Mouse (Mus musculus) forebrain, embryonic 16.5 days (tissue): ENCODE measurements around the gene Dhrs9. TPM values are rescaled to one million over a fixed set of nuclear protein-coding genes. Genes with fewer than 3 reads are reported as not detected.
"Not testable (repeated sequence)": the region's sequence is repeated elsewhere in the genome, so short reads cannot be mapped to it uniquely, and the experiment has no call there.

Source experiments
- ATAC-seq: fragments of 200-750 bp; cut with Nextera tagmentation; 2 replicates; pipeline ENCODE4 v1.8.0; 2017; ENCODE audit warnings: mild to moderate bottlenecking, moderate library complexity
- H3K27ac ChIP-seq: fragments of 300-500 bp; sonication (generic); 2 replicates; pipeline ENCODE4 v1.5.1; 2014; ENCODE audit warnings: low read length, control low read depth
- H3K27me3 ChIP-seq: fragments of 300-500 bp; sonication (generic); replicated peaks from 2 replicates; pipeline ENCODE4 v1.6.1; 2014; ENCODE audit warnings: low read length; ENCODE audit not compliant: control insufficient read depth, insufficient read depth
- H3K36me3 ChIP-seq: fragments of 300-500 bp; sonication (generic); 2 replicates; pipeline ENCODE4 v1.6.1; 2014; ENCODE audit not compliant: control insufficient read depth, insufficient read depth
- H3K4me1 ChIP-seq: fragments of 300-500 bp; sonication (generic); replicated peaks from 2 replicates; pipeline ENCODE4 v1.6.1; 2014; ENCODE audit warnings: low read length; ENCODE audit not compliant: control insufficient read depth, insufficient read depth
- H3K4me2 ChIP-seq: fragments of 300-500 bp; sonication (generic); 2 replicates; pipeline ENCODE4 v1.6.1; 2014; ENCODE audit warnings: mild to moderate bottlenecking, low read length, control low read depth
- H3K4me3 ChIP-seq: fragments of 300-500 bp; sonication (generic); replicated peaks from 2 replicates; pipeline ENCODE4 v1.5.1; 2014; ENCODE audit warnings: mild to moderate bottlenecking, low read length, control low read depth
- H3K9ac ChIP-seq: fragments of 300-500 bp; sonication (generic); replicated peaks from 2 replicates; pipeline ENCODE4 v1.6.1; 2014; ENCODE audit warnings: low read depth, low read length, control low read depth
- H3K9me3 ChIP-seq: fragments of 300-500 bp; sonication (generic); 2 replicates; pipeline ENCODE4 v1.6.1; 2016; ENCODE audit warnings: low read length; ENCODE audit not compliant: control insufficient read depth
- WGBS: fragments of 180-500 bp; shearing (Covaris S2); extraction: QIAGEN DNeasy Blood & Tissue Kit; methylation state at CpG from one replicate; pipeline ENCODE4 v1.1.7; 2014; 5-methylcytosine and 5-hydroxymethylcytosine counted together
- polyA plus RNA-seq: library from polyadenylated mRNA; unstranded; fragments of >200 nt; fragmentation: Nextera tagmentation; extraction: Ambion mirVana; gene quantifications from 2 replicates; pipeline ENCODE4 v1.2.1, GENCODE M21; 2015

The Dhrs9 gene
- not detected in 2 replicates for polyA plus RNA-seq

DNA sequence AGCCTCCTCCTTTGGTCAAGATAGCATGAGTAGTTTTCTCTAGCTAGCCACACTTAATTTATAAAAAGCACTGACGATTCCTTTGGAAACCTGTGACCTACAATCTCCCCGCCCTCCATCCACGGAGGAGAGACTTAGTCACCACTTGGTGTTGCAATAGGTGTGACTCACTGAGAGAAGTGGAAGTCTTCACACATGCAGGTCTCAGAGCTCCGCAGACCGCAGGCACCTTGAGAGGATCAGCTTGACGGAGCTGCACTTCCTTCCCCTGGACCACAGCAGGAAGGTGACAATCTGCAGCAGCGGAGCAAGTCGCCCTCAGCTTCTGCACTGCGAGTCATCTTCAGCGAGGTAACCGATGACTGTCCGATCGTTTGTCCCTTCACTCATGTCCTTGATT is at the start of gene Dhrs9:
TSS of gene Dhrs9 (plus strand) at position 165 of the 400 bp plus-strand sequence.
- no peak within 1 kb of the TSS for H3K4me2 ChIP-seq
- no peak within 1 kb of the TSS for H3K9ac ChIP-seq
- ATAC-seq = no peak
- no peak within 1 kb of the TSS for H3K27ac ChIP-seq
- no peaks in the 10 kb centered on the region for H3K36me3 ChIP-seq
- no peaks in the 10 kb centered on the region for H3K27me3 ChIP-seq
- H3K4me3 ChIP-seq = no peak within 1 kb of the TSS
- H3K4me1 ChIP-seq = no peaks in the 10 kb centered on the region
- 91% methylated on average over 13 of the region's 13 CpGs for WGBS
- no peaks in the 10 kb centered on the region for H3K9me3 ChIP-seq

DNA sequence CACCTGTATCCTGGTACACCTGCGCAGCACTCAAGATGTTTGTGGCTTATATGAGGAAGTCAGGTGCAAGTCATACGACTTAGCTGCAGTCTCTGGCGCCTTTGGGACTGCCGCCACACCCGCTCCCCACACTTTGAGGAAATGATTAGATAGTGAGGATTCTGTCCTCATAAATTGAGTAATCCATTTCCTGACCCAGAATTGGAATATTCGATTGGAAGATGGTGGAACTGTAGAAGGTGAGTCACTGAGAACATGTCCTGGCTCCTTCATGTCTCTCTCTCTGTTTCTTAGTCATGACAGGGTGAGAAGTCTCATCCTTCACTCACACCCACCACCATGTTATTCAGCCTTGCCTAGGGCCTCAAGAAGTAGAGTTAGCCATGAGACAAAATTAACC is 48.7 kb upstream of the Dhrs9 start:
- not testable (repeated sequence) for H3K36me3 ChIP-seq, H3K9ac ChIP-seq, H3K4me2 ChIP-seq, H3K9me3 ChIP-seq, H3K27ac ChIP-seq, H3K27me3 ChIP-seq, H3K4me3 ChIP-seq, ATAC-seq, H3K4me1 ChIP-seq
- WGBS = 94% methylated on average over 5 of the region's 6 CpGs

DNA sequence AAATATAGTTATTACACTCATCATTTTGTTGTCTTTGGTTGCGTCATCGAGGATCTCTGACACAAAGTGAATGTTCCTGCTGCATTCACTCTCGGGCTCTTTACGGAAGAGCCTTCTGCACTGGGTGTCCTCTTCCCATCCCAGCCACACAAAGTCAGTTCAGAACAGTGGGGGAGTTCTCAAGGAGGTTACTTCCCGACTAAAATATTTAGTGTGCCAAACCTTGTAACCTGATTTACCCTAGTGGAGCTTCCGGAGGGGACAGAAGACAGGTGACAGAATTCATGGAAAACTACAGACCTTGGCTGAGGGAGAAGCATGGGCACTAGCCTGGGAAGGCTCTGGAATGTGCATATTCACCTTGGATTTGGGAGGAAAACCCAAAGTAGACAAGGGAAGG is 38.7 kb upstream of the Dhrs9 start:
- no peak for ATAC-seq
- 94% methylated on average over 6 of the region's 6 CpGs for WGBS
- no peaks in the 10 kb centered on the region for H3K4me1 ChIP-seq
- H3K27ac ChIP-seq = no peak overlapping the region
- no peaks in the 10 kb centered on the region for H3K36me3 ChIP-seq
- no peaks in the 10 kb centered on the region for H3K9me3 ChIP-seq
- no peaks in the 10 kb centered on the region for H3K27me3 ChIP-seq
- H3K4me3 ChIP-seq = no peak overlapping the region
- no peak overlapping the region for H3K9ac ChIP-seq
- H3K4me2 ChIP-seq = no peak overlapping the region

DNA sequence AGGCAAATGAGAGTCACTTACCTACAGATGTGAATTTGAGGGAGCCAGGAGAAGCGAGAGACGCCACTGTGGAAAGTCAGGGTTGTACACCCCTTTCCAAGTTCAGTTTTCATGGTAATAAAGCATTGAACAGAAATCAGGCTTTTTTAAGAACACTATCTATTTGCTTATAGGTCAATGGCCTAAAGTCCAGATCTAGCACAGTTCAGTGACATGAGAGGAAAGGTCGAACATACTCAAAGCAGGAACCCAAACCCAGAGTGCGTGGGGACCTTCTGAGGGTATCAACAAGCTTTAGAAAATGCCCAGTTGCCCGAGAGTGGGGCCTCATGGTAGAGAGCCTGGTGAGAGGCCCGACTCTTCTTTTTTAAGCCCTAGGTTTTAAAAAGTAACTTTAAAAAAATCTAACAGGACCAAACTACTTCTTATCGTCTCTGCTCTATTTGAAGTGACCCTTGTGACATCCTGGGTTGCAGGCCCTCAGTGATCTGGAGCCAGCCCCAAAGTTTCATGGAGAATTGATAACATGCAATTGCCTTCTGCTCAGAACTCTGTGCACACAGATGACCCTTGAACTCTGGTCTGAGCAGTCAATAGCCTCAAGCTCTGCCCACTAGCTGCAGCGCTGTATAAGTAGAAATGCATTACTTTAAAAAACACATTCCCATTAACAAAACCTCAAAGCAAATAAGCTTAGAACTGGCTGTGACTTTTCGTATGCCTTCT is 37.6 kb upstream of the Dhrs9 start, which contains the start of gene Abcb11:
TSS of gene Abcb11 (minus strand) at position 121 of the 726 bp plus-strand sequence.
- WGBS = 88% methylated on average over 9 of the region's 9 CpGs
- H3K4me3 ChIP-seq = no peak within 1 kb of the TSS
- H3K4me1 ChIP-seq = no peaks in the 10 kb centered on the region
- H3K9ac ChIP-seq = no peak within 1 kb of the TSS
- H3K27ac ChIP-seq = no peak within 1 kb of the TSS
- no peaks in the 10 kb centered on the region for H3K27me3 ChIP-seq
- H3K4me2 ChIP-seq = no peak within 1 kb of the TSS
- no peak for ATAC-seq
- no peaks in the 10 kb centered on the region for H3K36me3 ChIP-seq
- H3K9me3 ChIP-seq = no peaks in the 10 kb centered on the region

DNA sequence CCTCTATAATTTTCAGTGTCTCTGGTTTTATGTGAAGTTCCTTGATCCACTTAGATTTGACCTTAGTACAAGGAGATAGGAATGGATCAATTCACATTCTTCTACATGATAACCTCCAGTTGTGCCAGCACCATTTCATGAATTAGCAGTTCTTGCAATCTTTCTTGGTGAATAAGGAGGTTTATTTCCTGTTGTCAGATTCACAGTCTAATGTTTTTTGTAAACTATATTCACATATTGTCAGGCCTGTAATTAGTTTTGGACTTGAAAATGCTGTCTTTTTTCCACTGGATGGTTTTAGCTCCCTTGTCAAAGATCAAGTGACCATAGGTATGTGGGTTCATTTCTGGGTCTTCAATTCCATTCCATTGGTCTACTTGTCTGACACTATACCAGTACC is 24.8 kb upstream of the Dhrs9 start:
- not testable (repeated sequence) for H3K9ac ChIP-seq, H3K4me1 ChIP-seq, H3K27me3 ChIP-seq, H3K36me3 ChIP-seq, H3K9me3 ChIP-seq, H3K4me3 ChIP-seq, H3K4me2 ChIP-seq, H3K27ac ChIP-seq
- peak; percentile 100 for ATAC-seq

DNA sequence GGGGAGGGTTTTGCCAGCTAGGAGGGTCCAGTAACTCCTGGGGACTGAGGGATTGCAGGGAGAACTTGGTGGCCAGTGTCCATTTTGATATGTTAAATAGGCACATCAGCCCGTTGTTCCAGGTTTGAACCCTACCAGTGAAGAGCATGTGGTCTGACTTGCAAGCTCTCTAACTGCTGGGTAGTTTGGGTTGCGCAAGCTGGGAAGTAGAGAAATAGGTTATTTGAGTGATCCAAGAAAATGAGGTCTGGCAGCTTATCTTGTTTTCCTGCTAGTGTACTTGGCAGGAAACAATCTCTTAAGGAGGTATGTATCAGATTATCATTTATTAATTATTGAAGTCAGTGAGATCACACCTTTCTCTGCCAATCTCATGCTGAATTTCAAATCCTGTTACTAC is 15.4 kb upstream of the Dhrs9 start:
- Histone ChIP-seq H3K9me3 (no peaks in the 10 kb centered on the region), H3K4me2 (no peak overlapping the region), H3K9ac (no peak overlapping the region), H3K4me3 (no peak overlapping the region), H3K27ac (no peak overlapping the region), H3K4me1 (no peaks in the 10 kb centered on the region), H3K27me3 (no peaks in the 10 kb centered on the region), H3K36me3 (no peaks in the 10 kb centered on the region)
- ATAC-seq = no peak
- 94% methylated on average over 2 of the region's 2 CpGs for WGBS

DNA sequence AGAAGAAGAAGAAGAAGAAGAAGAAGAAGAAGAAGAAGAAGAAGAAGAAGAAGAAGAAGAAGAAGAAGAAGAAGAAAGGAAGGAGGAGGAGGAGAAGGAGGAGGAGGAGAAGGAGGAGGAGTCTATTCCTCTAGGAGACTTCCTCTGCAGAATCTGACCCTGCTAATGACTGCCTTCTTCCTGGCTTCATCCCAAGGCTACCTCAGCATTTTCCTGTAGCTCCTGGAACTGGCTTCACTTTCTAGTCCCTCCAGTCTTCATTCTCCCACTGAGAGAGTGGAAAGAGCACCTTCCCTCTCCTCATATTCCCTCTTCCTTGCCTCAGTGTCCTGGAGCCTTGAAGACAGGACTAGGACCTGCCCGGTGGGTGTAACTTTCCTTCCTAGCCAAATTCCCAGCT is 15.0 kb upstream of the Dhrs9 start:
- no peak overlapping the region for H3K9ac ChIP-seq
- no peaks in the 10 kb centered on the region for H3K27me3 ChIP-seq
- no peaks in the 10 kb centered on the region for H3K4me1 ChIP-seq
- ATAC-seq = no peak
- H3K9me3 ChIP-seq = no peaks in the 10 kb centered on the region
- no peak overlapping the region for H3K4me2 ChIP-seq
- H3K27ac ChIP-seq = no peak overlapping the region
- WGBS = 100% methylated on average over 1 of the region's 1 CpGs
- H3K36me3 ChIP-seq = no peaks in the 10 kb centered on the region
- no peak overlapping the region for H3K4me3 ChIP-seq

DNA sequence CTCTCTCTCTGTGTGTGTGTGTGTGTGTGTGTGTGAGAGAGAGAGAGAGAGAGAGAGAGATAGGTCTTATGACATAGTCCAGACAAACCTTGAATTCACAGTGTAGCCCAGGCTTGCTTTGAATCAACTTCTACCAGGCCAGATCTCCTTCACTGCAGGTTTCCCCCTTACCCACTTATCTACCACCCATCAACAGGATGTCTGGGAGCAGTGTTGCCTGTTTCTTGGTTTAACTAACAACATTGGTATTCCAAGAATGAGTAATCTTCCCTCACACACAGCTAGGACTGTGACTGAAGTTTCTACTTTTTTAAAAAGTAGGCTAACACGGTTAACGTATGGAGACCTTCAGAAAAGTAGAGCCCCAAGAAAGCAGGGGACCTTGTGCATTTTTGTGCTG is 3.5 kb upstream of the Dhrs9 start:
- Histone ChIP-seq H3K27ac (no peak overlapping the region), H3K9me3 (no peaks in the 10 kb centered on the region), H3K4me1 (no peaks in the 10 kb centered on the region), H3K4me3 (no peak overlapping the region), H3K36me3 (no peaks in the 10 kb centered on the region), H3K9ac (no peak overlapping the region), H3K27me3 (no peaks in the 10 kb centered on the region), H3K4me2 (no peak overlapping the region)
- WGBS = 95% methylated on average over 2 of the region's 2 CpGs
- no peak for ATAC-seq

DNA sequence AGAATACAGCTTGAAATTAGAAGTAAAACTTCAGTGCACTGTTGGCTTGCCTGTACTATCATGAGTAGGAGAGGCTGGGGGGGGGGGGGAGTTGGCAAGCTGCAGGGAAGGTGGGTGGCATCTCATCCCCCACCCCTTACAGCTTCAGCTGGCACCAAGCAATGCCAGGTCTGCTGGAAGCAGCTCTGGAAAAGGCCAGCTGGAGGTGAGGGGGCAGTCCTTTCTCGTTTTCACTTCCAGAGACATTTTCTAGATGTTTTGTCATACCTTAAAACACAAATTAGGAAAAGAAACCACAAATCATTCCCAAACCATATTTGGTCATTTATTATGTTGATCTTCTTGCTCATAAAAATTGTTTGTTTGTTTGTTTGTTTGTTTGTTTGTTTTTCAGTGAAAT is 444 bp upstream of the Dhrs9 start:
- WGBS = 64% methylated on average over 1 of the region's 1 CpGs
- ATAC-seq = no peak
- no peaks in the 10 kb centered on the region for H3K27me3 ChIP-seq
- no peaks in the 10 kb centered on the region for H3K36me3 ChIP-seq
- H3K9me3 ChIP-seq = no peaks in the 10 kb centered on the region
- no peak overlapping the region for H3K9ac ChIP-seq
- no peak overlapping the region for H3K27ac ChIP-seq
- no peak overlapping the region for H3K4me3 ChIP-seq
- no peaks in the 10 kb centered on the region for H3K4me1 ChIP-seq
- H3K4me2 ChIP-seq = no peak overlapping the region

DNA sequence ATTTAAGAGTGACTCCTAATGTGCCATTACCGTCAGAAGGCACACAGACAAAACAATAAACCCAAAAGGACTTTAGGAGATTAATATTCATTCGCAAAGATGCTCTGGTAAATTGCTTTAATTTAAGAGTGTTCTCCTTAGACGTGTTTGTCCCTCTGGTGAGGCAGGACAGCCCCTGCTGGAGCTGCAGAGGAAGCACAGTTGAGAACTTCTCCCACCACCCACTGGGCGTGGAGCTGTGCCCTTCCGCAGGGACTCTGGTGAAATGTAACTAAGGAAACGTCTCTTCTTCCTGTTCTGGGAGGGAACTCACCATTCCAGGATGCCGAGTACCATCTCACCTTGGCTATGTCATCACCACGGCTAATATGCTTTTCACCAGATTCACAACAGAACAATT is 1.5 kb downstream of the Dhrs9 start:
- H3K4me1 ChIP-seq = no peaks in the 10 kb centered on the region
- no peak overlapping the region for H3K4me2 ChIP-seq
- no peaks in the 10 kb centered on the region for H3K9me3 ChIP-seq
- H3K36me3 ChIP-seq = no peaks in the 10 kb centered on the region
- H3K9ac ChIP-seq = no peak overlapping the region
- WGBS = 52% methylated on average over 8 of the region's 8 CpGs
- no peak overlapping the region for H3K27ac ChIP-seq
- no peak overlapping the region for H3K4me3 ChIP-seq
- ATAC-seq = no peak
- no peaks in the 10 kb centered on the region for H3K27me3 ChIP-seq
